Mouse (Mus musculus): Measurements from ENCODE around the gene Ccl28.
A peak's percentile ranks its signal among the peaks of the same experiment; 100 is the strongest.
"Not testable (repeated sequence)": the region's sequence is repeated elsewhere in the genome, so short reads cannot be mapped to it uniquely, and the experiment has no call there.

The Ccl28 gene

GRCm38 (mm10) chr13:119623634-119624033 lies at the start of gene Ccl28:
TSS of gene Ccl28 (plus strand) at chr13:119623819.
- DNase-seq (ENCODE audit: low read depth): no peak

- DNase-seq (ENCODE audit: low read depth): peak; percentile 66
Measured at GRCm38 (mm10) chr13:119596321-119597211, 27.1 kb upstream of the Ccl28 start.

DNA sequence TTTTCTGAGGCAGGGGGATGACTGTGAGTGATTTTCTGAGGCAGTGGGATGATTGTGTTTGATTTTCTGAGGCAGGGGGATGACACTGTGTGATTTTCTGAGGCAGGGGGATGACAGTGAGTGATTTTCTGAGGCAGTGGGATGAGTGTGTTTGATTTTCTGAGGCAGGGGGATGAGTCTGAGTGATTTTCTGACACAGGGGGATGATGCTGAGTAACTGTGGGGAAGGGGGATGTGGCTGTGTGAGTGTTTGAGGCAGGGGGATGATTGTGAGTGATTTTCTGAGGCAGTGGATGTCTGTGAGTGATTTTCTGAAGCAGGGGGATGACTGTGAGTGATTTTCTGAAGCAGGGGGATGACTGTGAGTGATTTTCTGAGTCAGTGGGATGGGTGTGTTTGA lies 25.2 kb upstream of the Ccl28 start:
- DNase-seq (ENCODE audit: low read depth): peak; percentile 61

GRCm38 (mm10) chr13:119599066-119599465 lies 24.6 kb upstream of the Ccl28 start:
- not testable (repeated sequence) for DNase-seq (ENCODE audit: low read depth)

- peak; percentile 18 for DNase-seq (ENCODE audit: low read depth)
Measured at GRCm38 (mm10) chr13:119599498-119599897, 24.1 kb upstream of the Ccl28 start.

DNA sequence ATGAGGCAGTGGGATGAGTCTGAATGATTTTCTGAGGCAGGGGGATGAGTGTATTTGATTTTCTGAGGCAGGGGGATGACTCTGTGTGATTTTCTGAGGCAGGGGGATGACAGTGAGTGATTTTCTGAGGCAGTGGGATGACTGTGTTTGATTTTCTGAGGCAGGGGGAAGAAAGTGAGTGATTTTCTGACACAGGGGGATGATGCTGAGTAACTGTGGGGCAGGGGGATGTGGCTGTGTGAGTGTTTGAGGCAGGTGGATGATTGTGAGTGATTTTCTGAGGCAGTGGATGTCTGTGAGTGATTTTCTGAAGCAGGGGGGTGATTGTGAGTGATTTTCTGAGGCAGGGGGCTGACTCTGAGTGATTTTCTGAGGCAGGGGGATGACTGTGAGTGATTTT lies 23.5 kb upstream of the Ccl28 start:
- DNase-seq (ENCODE audit: low read depth): peak; percentile 72

DNA sequence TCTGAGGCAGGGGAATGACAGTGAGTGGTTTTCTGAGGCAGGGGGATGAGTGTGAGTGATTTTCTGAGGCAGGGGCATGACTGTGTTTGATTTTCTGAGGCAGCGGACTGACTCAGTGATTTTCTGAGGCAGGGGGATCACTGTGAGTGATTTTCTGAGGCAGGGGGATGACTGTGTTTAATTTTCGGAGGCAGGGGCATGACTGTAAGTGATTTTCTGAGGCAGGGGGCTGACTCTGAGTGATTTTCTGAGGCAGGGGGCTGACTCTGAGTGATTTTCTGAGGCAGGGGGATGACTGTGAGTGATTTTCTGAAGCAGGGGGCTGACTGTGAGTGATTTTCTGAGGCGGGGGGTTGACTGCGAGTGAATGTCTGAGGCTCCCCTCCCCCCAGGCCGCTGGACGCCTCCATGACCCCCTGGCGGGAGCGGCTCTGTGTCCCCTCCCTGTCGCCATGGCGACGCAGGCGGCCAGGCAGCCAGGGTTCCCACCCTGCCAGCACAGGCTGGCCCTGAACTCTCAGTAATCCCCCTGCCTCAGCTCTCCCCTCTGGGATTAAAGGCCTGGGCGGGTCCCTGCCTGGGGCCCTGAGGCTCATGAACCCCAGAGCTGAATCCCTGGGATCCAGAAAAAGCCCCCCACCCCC lies 20.8 kb upstream of the Ccl28 start:
- not testable (repeated sequence) for DNase-seq (ENCODE audit: low read depth)

- DNase-seq (ENCODE audit: low read depth): not testable (repeated sequence)
Measured at GRCm38 (mm10) chr13:119603890-119604289, 19.7 kb upstream of the Ccl28 start.

- DNase-seq (ENCODE audit: low read depth): not testable (repeated sequence)
Measured at GRCm38 (mm10) chr13:119604322-119604721, 19.3 kb upstream of the Ccl28 start.

GRCm38 (mm10) chr13:119618841-119619240 lies 4.8 kb upstream of the Ccl28 start:
- DNase-seq (ENCODE audit: low read depth): no peak

GRCm38 (mm10) chr13:119619735-119620134 lies 3.9 kb upstream of the Ccl28 start:
- DNase-seq (ENCODE audit: low read depth): no peak

DNA sequence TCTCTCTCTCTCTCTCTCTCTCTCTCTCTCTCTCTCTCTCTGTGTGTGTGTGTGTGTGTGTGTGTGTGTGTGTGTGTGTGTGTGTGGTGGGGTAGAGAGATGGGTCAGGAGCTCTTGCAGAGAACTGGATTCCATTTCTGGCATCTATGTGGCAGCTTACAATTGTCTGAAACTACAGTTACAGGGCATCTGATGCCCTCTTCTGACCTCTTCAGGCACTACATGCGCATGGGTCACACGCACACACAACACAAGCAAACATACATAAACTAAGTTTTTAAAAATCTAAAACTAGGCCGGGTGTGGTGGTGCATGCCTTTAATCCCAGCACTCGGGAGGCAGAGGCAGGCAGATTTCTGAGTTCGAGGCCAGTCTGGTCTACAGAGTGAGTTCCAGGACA lies 2.3 kb downstream of the Ccl28 start:
- DNase-seq (ENCODE audit: low read depth): peak; percentile 29

GRCm38 (mm10) chr13:119631482-119632155 lies 8.0 kb downstream of the Ccl28 start:
- peak; percentile 91 for DNase-seq (ENCODE audit: low read depth)

DNA sequence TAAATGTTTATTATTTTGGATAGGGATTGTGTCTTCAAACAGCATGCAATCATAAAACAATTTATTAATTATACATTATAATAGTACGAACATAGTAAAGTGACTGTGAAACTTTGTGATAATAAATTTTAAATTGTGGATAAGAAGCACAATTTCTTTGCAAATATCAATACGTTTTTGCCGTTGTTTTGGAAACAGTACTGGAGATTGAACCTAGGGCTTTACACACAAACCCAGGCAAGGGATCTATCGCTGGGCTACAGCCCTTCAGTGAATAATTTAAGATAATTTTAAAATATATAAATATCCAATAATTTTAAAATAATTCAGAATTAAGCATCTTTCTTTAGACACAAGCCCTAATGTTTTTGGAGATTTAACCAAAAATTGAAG lies 8.5 kb downstream of the Ccl28 start:
- DNase-seq (ENCODE audit: low read depth): no peak

GRCm38 (mm10) chr13:119635496-119635895 lies 11.9 kb downstream of the Ccl28 start:
- no peak for DNase-seq (ENCODE audit: low read depth)

DNA sequence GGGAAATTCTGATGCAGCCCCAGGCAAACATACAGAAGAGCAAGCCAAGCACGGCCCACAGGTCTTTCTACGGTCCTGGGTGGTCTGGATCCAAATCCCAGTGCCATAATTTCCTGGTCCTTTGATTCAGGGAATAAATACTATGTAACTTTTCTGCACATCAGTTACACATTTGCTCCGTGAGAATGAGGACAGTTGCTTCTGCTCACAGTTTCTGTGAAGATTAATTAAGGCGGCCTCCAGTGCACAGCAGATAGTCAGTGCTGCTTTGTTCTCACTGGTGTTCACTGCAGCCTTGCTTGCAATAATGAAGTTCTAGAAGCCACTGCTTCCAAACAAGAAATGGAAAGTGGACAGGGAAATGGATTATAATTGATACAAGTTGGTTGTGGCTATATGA lies 14.2 kb downstream of the Ccl28 start:
- no peak for DNase-seq (ENCODE audit: low read depth)

DNA sequence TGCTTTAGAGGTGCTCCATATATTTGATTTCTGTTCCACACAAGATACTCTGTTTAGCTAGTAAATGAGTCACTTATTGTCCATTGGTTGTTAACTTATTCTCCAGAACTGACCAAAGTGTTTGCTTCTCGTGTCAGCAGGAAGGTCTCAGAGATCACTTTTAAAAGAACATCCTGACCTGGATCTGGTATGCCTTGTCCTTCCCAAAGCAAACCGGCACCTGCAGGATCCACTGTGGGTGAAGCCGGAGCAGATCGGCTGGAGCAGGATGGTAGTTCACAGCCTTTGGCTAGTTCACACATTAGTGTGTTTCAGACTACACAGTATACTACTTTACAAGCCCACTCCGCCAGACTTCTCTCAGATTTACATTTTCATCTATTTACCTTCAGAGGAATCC lies 14.8 kb downstream of the Ccl28 start:
- no peak for DNase-seq (ENCODE audit: low read depth)

GRCm38 (mm10) chr13:119639302-119639701 lies 15.7 kb downstream of the Ccl28 start:
- DNase-seq (ENCODE audit: low read depth): no peak

DNA sequence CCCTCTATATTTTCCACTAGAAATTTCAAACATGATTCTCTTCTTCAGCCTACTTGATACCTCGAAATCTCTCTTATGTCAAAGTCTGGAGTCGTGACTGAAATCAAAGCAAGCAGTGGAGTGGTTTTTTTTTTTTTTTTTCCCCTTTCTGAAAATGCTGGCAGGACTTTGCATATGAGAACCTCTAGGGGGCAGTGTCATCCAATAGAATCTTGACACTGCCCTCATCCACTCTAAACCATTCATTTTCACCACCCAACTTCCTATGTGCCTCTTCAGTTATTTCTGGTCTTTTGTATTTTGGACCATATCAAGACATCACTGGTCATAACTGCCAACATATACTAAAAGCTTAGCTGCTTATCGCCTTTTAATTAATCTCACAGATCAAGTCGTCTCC lies 16.9 kb downstream of the Ccl28 start:
- peak; percentile 71 for DNase-seq (ENCODE audit: low read depth)

DNA sequence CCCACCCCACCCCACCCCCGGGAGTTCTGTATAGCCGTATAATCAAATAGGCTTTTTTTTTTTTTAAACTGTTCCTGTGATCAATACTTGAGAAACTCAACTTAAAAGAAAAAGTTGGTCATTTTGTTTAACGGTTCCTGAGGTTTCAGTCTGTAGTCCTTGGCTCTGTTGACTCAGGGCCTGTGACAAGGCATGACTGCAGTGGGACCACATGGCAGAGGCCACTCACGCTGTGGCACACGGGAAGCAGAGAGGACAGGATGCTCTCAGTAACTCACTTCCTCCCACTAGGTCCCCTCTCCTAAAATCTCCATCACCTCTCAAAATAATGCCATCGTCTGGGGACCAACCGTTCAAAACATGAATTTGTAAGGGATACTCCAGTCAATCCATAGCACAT lies 17.5 kb downstream of the Ccl28 start:
- DNase-seq (ENCODE audit: low read depth): no peak

GRCm38 (mm10) chr13:119644769-119645168 lies 21.1 kb downstream of the Ccl28 start:
- DNase-seq (ENCODE audit: low read depth): no peak

DNA sequence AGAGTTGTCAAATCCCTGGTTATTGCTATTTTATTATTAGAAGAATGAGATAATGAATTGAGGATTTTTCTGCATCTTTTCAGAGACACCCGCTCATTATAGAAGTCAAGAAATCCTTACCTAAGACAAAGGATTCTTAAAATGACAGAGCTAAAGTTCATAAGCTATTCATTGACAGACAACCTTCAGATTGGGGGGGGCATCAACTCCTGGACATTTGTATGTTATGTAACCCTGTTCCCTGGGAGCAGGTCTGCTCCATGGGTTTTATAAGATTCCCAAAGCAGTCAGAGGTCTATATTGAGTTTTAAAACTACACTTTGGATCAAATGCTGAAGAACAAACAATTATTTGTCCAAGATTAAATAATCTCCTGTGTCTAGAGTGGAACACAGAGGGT lies 22.9 kb downstream of the Ccl28 start:
- DNase-seq (ENCODE audit: low read depth): no peak

Measured in induced T-regulatory cell, adult 2 months (primary cell).